ENCODE assay signal across 8 mouse cellular contexts in genomic region chr4:140674345-140674926, GRCm38 (mm10). TPM values are rescaled to one million over a fixed set of nuclear protein-coding genes. Genes with fewer than 3 reads are reported as not detected.
DNase-seq lines count a peak whose midpoint lies in the region; ATAC-seq and TF ChIP-seq lines count a peak whose summit lies in the region.

No protein-coding gene starts in this region.

- H3K36me3 ChIP-seq in embryonic facial prominence, embryonic 15.5 days, result no peaks in the 10 kb centered on the region
- H3K36me3 ChIP-seq in heart, embryonic 14.5 days (ENCODE audit: control insufficient read depth, insufficient read depth, low read length), result no peaks in the 10 kb centered on the region

- TF ChIP-seq CTCF in lung, adult 2 months (IDR thresholded peaks at IDR 0.05; ENCODE audit: insufficient read depth, low read length), result peak; percentile 82

- no peaks in the 10 kb centered on the region for H3K9me3 ChIP-seq in embryonic facial prominence, embryonic 15.5 days (replicated peaks)
- no peaks in the 10 kb centered on the region for H3K9me3 ChIP-seq in heart, embryonic 14.5 days (ENCODE audit: control insufficient read depth, low read length)

- no peak overlapping the region for H3K9ac ChIP-seq in embryonic facial prominence, embryonic 15.5 days
- no peak overlapping the region for H3K9ac ChIP-seq in heart, embryonic 14.5 days (ENCODE audit: low read length)

- no peak overlapping the region for H3K27ac ChIP-seq in embryonic facial prominence, embryonic 15.5 days (replicated peaks)
- no peak overlapping the region for H3K27ac ChIP-seq in heart, embryonic 14.5 days (replicated peaks in 1 of 2; ENCODE audit: control insufficient read depth in 1 of 2, insufficient read depth in 1 of 2, low read depth in 2 of 2, low read length in 2 of 2)

- peaks cover 8% of the 10 kb centered on the region; the same call in 1 of the 2 replicates for H3K4me1 ChIP-seq in embryonic facial prominence, embryonic 15.5 days
- peaks cover 0 to 3% of the 10 kb centered on the region in 2 experiments; a peak in 1 of 4 replicates for H3K4me1 ChIP-seq in heart, embryonic 14.5 days (ENCODE audit: control insufficient read depth in 2 of 2, insufficient read depth in 2 of 2, low read length in 2 of 2)
- H3K4me1 ChIP-seq in lung, adult 2 months (ENCODE audit: control insufficient read depth, insufficient read depth, low read length), result no peaks in the 10 kb centered on the region

- no peak overlapping the region for H3K4me3 ChIP-seq in embryonic facial prominence, embryonic 15.5 days (replicated peaks)
- H3K4me3 ChIP-seq in heart, embryonic 14.5 days (ENCODE audit: control insufficient read depth in 1 of 2, insufficient read depth in 1 of 2, low read depth in 1 of 2, low read length in 2 of 2), result no peak overlapping the region
- H3K4me3 ChIP-seq in lung, adult 2 months (replicated peaks; ENCODE audit: extremely low read depth, low read depth, low read length), result no peak overlapping the region

- TF ChIP-seq POLR2A in lung, adult 2 months (IDR thresholded peaks at IDR 0.05; ENCODE audit: borderline replicate concordance, extremely low read depth, low read depth, low read length), result no peak

- peak; percentile 67 for ATAC-seq in CD4-positive, CD25-positive, alpha-beta regulatory T cell, adult 4 months
- peak; percentile 32 for ATAC-seq in embryonic facial prominence, embryonic 15.5 days (ENCODE audit: insufficient number of reproducible peaks, low FRiP score, low TSS enrichment, low read depth)
- peak; percentile 46; the same call in 1 of the 2 replicates for ATAC-seq in heart, embryonic 14.5 days (ENCODE audit: insufficient number of reproducible peaks, insufficient read depth, low FRiP score, low read depth)

- no peaks in the 10 kb centered on the region for H3K27me3 ChIP-seq in embryonic facial prominence, embryonic 15.5 days
- H3K27me3 ChIP-seq in heart, embryonic 14.5 days (ENCODE audit: control insufficient read depth, insufficient read depth, low read length), result no peaks in the 10 kb centered on the region

- no peak overlapping the region for H3K4me2 ChIP-seq in embryonic facial prominence, embryonic 15.5 days (replicated peaks)
- H3K4me2 ChIP-seq in heart, embryonic 14.5 days (ENCODE audit: low read length), result no peak overlapping the region

- peak; percentile 89 to 94 for DNase-seq in adrenal gland, postnatal 36 days
- peak; percentile 75 to 91 for DNase-seq in kidney, postnatal 36 days
- peak; percentile 83 for DNase-seq in lung, adult 2 months
- DNase-seq in ovary, postnatal 14 days (ENCODE audit: low spot score), result peak; percentile 87
- DNase-seq in thymus, postnatal 0 days (ENCODE audit: low spot score), result peak; percentile 86

- WGBS in embryonic facial prominence, embryonic 15.5 days, result 32% methylated on average over 13 of the region's 13 CpGs
- 29% methylated on average over 13 of the region's 13 CpGs for WGBS in heart, embryonic 14.5 days
- WGBS in lung, adult 2 months, result 30% methylated on average over 13 of the region's 13 CpGs

RNA-seq across cellular contexts. Expression of gene Arhgef10l, which starts 8.6 kb away (rescaled TPM):
- polyA plus RNA-seq in CD4-positive, CD25-positive, alpha-beta regulatory T cell, adult 4 months (2017; shearing (Covaris generic)), result under 1 TPM in 1 of 2 experiments, not detected in 1; 0.16 TPM
- 10 to 100 TPM; 11.9 to 17.7 TPM for total RNA-seq in adrenal gland, postnatal 36 days (2021)
- 17.0 and 18.6 TPM in 2 replicates for polyA plus RNA-seq in embryonic facial prominence, embryonic 15.5 days (2015; fragmentation: Nextera tagmentation; extraction: Ambion mirVana)
- 14.2 and 15.9 TPM in 2 replicates for polyA plus RNA-seq in heart, embryonic 14.5 days (2014; fragmentation: Nextera tagmentation; extraction: Ambion mirVana)
- polyA plus RNA-seq in lung, adult 2 months (2012; rRNA removed), result 29.2 and 34.6 TPM in 2 replicates
- 12.5 and 16.3 TPM in 2 replicates for polyA plus RNA-seq in thymus, postnatal 0 days (2015; fragmentation: Nextera tagmentation; extraction: Ambion mirVana)

RNA-seq across cellular contexts. Expression of gene Rcc2, which starts 25.9 kb away (rescaled TPM):
- 10 to 100 TPM; 18.7 to 20.4 TPM for polyA plus RNA-seq in CD4-positive, CD25-positive, alpha-beta regulatory T cell, adult 4 months (2017; shearing (Covaris generic))
- 10 to 100 TPM; 63.3 to 85.8 TPM for total RNA-seq in adrenal gland, postnatal 36 days (2021)
- 47.0 and 55.0 TPM in 2 replicates for polyA plus RNA-seq in embryonic facial prominence, embryonic 15.5 days (2015; fragmentation: Nextera tagmentation; extraction: Ambion mirVana)
- polyA plus RNA-seq in heart, embryonic 14.5 days (2014; fragmentation: Nextera tagmentation; extraction: Ambion mirVana), result 15.1 and 16.1 TPM in 2 replicates
- polyA plus RNA-seq in lung, adult 2 months (2012; rRNA removed), result 40.6 and 49.6 TPM in 2 replicates
- 68.4 and 77.4 TPM in 2 replicates for polyA plus RNA-seq in thymus, postnatal 0 days (2015; fragmentation: Nextera tagmentation; extraction: Ambion mirVana)

Comparison
In these comparisons a context has a peak if more than half of its experiments do, and no peak if none do; other contexts are left out.
1. RNA of gene Arhgef10l, which starts 8.6 kb away (polyA plus RNA-seq): 29.2 to 34.6 TPM in lung, adult 2 months, 17.0 to 18.6 TPM in embryonic facial prominence, embryonic 15.5 days, 14.2 to 15.9 TPM in heart, embryonic 14.5 days and 12.5 to 16.3 TPM in thymus, postnatal 0 days; 0.16 TPM in CD4-positive, CD25-positive, alpha-beta regulatory T cell, adult 4 months; every median in the first group is over 10 times any median in the second.
2. Peak in every context shown above with its lines, with median percentiles within 50 percentile points of each other: ATAC-seq and DNase-seq.